Mouse (Mus musculus) induced T-regulatory cell, adult 2 months (primary cell): ENCODE measurements around the gene Fkbp1a.
A peak's percentile ranks its signal among the peaks of the same experiment; 100 is the strongest.

Source experiments
- DNase-seq: peaks from one replicate; pipeline ENCODE4 v3.0.0-alpha.2; 2012; ENCODE audit warnings: low read depth

Gene Fkbp1a

GRCm38 (mm10) chr2:151542323-151543062, at the start of gene Fkbp1a:
Fkbp1a (plus strand) TSS chr2:151542483.
- peak; percentile 95 for DNase-seq

GRCm38 (mm10) chr2:151494035-151494803, 48.1 kb upstream of the Fkbp1a start, which contains the start of gene Nsfl1c:
Nsfl1c (plus strand) TSS chr2:151494182.
- peak; percentile 96 for DNase-seq

- DNase-seq: no peak
Observed at GRCm38 (mm10) chr2:151498358-151498757, 43.9 kb upstream of the Fkbp1a start.

DNA sequence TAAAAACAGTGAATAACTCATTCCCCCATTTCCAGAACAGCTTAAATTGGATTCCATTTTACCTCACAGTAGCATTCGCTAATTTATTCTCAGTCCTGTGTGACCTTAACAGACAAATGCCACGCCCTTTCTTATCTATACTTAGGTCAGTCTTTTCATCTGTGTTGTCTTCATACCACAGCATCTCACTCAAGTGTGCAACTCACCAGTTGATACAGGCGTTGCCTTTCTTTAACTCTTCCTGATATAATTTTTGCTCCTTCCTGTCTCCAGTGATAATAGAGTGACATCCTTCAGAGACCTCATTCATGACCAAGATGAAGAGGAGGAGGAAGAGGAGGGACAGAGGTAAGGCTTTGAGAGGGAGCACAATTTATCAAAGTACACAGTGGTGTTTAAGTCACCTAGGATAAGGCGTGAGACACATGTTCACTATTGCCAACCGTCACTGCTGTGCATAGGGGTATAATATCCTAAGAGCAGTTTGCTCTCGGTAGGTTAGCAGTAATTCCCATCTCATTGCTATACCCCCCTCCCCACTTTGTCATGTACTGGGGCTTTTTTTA, 41.8 kb upstream of the Fkbp1a start:
- DNase-seq: no peak

DNA sequence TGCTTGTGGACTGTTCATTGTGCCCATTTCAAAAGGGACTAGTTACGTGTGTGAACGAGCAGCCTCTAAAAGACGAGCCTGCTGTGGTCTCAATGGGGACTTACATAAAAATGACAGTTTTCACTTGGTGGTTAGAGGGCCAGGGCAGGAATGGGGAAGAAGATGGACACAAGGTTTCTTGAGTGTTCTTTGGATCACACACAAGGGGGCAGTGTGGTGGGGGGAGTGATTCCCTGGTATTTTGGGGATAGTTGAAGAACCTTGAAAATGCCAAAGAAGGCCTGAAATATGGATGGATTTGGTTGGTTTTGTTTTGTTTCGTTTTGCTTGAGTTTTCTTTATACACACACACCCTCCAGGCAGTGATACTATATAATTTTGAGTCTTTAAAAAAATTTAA, 38.1 kb upstream of the Fkbp1a start:
- no peak for DNase-seq

DNA sequence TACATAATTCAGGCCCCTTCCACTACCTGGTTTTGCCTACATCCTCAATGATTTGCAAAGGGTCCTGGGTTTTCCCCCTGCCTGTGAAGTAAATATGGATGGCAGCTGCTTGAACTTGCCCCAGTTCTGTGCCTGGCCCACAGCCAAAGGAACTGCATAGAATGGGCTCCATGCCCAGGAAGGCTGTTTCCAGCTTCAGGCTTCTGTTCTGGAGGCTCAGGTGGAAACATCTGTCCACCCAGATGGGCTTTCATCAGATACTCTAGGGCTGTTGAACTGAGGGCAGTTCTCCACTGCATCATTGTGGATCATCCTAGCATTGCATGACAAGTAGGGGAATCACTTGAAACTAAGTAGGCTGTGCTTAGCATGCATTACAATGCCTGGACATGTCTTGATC, 30.1 kb upstream of the Fkbp1a start:
- no peak for DNase-seq

DNA sequence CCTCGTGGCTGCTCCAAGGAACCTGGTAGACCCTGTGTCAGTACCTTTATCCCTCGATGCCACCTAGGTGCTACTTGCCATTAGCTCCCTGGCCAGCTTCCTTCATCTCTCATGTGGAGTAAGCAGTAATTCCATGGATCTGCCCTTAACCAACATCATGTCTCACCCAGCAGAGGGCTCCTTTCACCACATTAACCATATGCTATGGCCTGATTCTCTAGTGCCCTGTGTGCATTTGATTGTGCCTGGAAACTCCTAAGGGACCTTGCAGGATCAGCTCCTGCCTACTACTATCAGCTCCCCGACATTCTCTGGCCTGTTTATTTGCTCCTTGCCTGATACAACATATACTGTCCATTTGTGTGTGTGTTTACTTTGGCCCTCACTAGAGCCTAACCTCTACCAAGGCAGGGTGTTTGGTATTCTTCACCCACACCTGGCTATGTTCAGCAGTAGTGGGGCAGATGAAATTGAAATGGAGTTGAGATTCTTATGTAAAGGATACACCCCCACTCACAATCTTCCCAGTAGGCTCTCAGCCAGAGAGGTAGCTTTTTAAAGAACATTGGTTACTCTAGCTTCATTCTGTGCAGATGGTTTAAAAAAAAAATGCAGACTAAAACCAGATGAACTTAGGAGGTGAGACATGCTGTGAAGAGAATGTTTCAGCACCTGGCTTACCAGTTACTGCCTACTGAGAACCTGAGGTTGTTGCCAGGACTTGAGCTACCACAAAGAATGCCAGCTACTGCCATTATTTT, 28.6 kb upstream of the Fkbp1a start:
- no peak for DNase-seq

- no peak for DNase-seq
Observed at GRCm38 (mm10) chr2:151519000-151519399, 23.3 kb upstream of the Fkbp1a start.

GRCm38 (mm10) chr2:151524324-151525041, 17.8 kb upstream of the Fkbp1a start:
- DNase-seq: peak; percentile 22

- no peak for DNase-seq
Observed at GRCm38 (mm10) chr2:151525520-151525919, 16.8 kb upstream of the Fkbp1a start.

DNA sequence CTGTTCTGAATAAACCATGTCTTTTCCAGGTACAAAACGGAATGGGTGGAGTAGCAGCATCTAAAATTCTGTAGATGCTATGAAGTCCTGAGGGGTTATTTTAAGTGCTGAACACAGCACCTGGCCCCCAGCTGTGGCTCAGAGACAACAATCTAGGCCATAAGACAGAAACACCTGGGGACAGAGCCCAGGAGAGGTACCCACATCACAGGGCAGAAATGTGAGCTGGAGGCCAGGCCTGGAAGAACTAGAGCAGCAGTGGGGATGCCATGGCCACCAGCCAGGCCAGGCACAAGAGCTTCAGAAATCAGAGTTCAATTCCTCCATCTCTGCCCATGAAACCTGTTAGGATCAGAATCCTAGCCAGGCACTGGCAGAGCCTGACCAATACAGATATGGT, 14.2 kb upstream of the Fkbp1a start:
- no peak for DNase-seq

DNA sequence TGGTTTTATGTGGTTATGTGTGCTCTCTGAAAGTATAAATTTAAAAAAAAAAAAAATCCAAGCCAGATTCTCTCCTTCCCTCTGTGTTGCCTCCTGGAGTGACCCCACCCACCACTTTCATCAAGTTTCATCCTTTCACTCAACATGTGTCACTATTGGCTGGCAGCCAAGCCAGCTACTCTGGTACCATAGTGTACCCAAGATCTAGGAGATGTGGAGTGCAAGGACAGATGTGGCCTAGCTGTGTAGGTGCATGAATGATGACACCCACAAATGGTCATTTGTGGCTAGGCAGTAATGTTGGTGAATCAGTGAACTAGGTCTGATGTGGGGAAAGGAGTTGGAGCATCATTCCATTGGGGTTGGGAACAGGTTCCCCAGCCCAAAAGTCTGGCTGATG, 13.1 kb upstream of the Fkbp1a start:
- no peak for DNase-seq

- peak; percentile 49 for DNase-seq
Observed at GRCm38 (mm10) chr2:151530378-151531230, 11.7 kb upstream of the Fkbp1a start.

GRCm38 (mm10) chr2:151533632-151534031, 8.7 kb upstream of the Fkbp1a start:
- no peak for DNase-seq

- peak; percentile 44 for DNase-seq
Observed at GRCm38 (mm10) chr2:151535961-151536617, 6.2 kb upstream of the Fkbp1a start.

DNA sequence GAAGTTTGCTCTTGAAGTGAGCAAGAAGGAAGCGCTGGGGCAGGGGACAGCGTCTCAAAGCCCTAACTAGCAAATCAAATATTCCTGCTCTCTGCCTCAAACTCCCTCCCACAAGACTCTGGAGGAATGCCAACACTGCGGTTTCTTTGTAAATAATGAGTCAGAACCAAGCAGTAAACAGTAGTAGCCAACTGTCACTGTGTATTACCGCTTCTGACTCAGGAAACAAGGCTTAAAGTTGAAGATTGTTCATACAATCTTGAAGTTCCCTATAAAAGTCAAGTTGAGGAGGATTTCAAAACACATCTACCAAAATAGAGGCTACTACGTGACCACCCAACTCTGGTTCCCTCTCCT, 5.7 kb upstream of the Fkbp1a start:
- peak; percentile 88 for DNase-seq

GRCm38 (mm10) chr2:151538646-151539045, 3.6 kb upstream of the Fkbp1a start:
- DNase-seq: no peak

DNA sequence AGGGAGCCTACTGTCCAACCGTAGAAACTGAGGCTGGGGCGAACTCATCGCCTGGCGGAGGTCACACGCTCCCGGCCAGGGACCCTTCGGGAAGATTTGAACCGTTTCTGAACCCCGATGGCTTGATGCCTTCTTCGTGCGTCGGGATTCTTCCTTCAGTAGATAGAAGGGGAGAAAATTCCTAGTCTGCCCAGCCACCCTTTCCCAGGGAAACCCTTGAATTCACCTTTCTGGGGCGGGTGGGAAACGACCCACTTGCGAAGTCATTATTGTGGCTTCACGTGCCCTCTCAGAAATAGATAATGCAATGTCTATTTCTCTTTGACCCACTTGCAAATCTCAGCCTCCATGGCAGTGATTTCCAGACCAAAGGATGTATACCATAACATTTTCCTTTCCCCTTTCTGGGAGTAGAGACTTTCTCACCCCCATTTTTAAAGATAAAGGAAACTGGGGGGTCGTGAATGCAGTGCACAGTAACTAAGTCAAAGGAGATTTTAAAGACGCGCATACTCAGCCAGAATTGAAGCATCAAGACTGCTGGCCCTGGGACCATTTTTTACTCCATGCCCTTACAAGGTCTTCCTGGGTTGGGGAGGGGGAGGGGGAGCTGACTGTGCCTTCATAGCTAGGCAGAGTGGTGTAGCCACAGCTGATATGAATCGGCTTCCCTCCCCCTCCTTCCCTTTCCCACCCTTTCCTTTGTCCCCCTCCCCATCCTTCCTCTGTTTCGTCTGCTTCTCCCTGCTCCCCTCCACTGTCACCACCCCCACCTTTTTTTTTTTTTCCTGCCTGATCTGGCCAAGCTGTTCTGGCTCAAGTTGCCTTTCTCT, 996 bp downstream of the Fkbp1a start:
- peak; percentile 78 for DNase-seq

- DNase-seq: no peak
Observed at GRCm38 (mm10) chr2:151544673-151545072, 2.4 kb downstream of the Fkbp1a start.
